In genomic region chr4:148950932-148951650, GRCm38 (mm10) we compare ENCODE assay signal across 8 mouse cellular contexts.
DNase-seq lines count a peak whose midpoint lies in the region; ATAC-seq lines count a peak whose summit lies in the region.

No protein-coding gene starts in this region.

- peaks cover 29% of the 10 kb centered on the region for H3K4me1 ChIP-seq in hindbrain, embryonic 14.5 days (replicated peaks; ENCODE audit: control insufficient read depth, insufficient read depth, low read length)
- H3K4me1 ChIP-seq in neural tube, embryonic 14.5 days (ENCODE audit: control insufficient read depth, insufficient read depth, low read length): peaks cover 21% of the 10 kb centered on the region

- peak overlapping the region; percentile 60; the same call in 1 of the 2 replicates for H3K27ac ChIP-seq in hindbrain, embryonic 14.5 days
- peak overlapping the region; percentile 28; the same call in 1 of the 2 replicates for H3K27ac ChIP-seq in neural tube, embryonic 14.5 days (ENCODE audit: low read depth, low read length)

- DNase-seq in adrenal gland, postnatal 14 days: peak; percentile 73
- peak; percentile 91 to 93 for DNase-seq in cerebellum, postnatal 10 days
- peak; percentile 50 to 53 for DNase-seq in gastrocnemius, adult 8-10 months (ENCODE audit: low spot score in 2 of 2)
- DNase-seq in hindbrain, embryonic 14.5 days (ENCODE audit: low spot score): peak; percentile 76
- DNase-seq in left cerebral cortex, postnatal 36 days (ENCODE audit: low spot score in 2 of 2): peak; percentile 52 to 54
- no peak for DNase-seq in urinary bladder, adult 2 months (ENCODE audit: low spot score)

- H3K27me3 ChIP-seq in hindbrain, embryonic 14.5 days (ENCODE audit: control insufficient read depth, insufficient read depth, low read length): peaks cover 57% of the 10 kb centered on the region
- peaks cover 29% of the 10 kb centered on the region for H3K27me3 ChIP-seq in neural tube, embryonic 14.5 days (ENCODE audit: control insufficient read depth, insufficient read depth, low read length)

- H3K9ac ChIP-seq in hindbrain, embryonic 14.5 days: no peak overlapping the region
- H3K9ac ChIP-seq in neural tube, embryonic 14.5 days (replicated peaks; ENCODE audit: low read depth, low read length): 0 out of 2 replicates have a peak overlapping the region, but pooled peaks have one; percentile 11

- WGBS in hindbrain, embryonic 14.5 days: 30% methylated on average over 25 of the region's 25 CpGs
- 26% methylated on average over 25 of the region's 25 CpGs for WGBS in neural tube, embryonic 14.5 days

- peak overlapping the region; percentile 80 for H3K4me2 ChIP-seq in hindbrain, embryonic 14.5 days (replicated peaks)
- peak overlapping the region; percentile 59; the same call in 1 of the 2 replicates for H3K4me2 ChIP-seq in neural tube, embryonic 14.5 days (ENCODE audit: low read depth, low read length)

- peak; percentile 58; the same call in 1 of the 2 replicates for ATAC-seq in hindbrain, embryonic 14.5 days (ENCODE audit: low FRiP score)
- peak; percentile 42; the same call in 1 of the 2 replicates for ATAC-seq in neural tube, embryonic 14.5 days (ENCODE audit: low read depth)
- ATAC-seq in granulocyte monocyte progenitor cell, adult 5-6 weeks (replicated peaks; ENCODE audit: poor library complexity, severe bottlenecking): no peak

- intact Hi-C loops in left cerebral cortex, postnatal 36 days (cut with DNase I): no loop called here

- peak overlapping the region; percentile 37; the same call in 1 of the 2 replicates for H3K4me3 ChIP-seq in hindbrain, embryonic 14.5 days (replicated peaks; ENCODE audit: low read length)
- H3K4me3 ChIP-seq in neural tube, embryonic 14.5 days (ENCODE audit: low read depth, low read length): no peak overlapping the region

- no peaks in the 10 kb centered on the region for H3K9me3 ChIP-seq in hindbrain, embryonic 14.5 days (ENCODE audit: control insufficient read depth, low read length)
- no peaks in the 10 kb centered on the region for H3K9me3 ChIP-seq in neural tube, embryonic 14.5 days (ENCODE audit: control insufficient read depth, low read length)

- H3K36me3 ChIP-seq in hindbrain, embryonic 14.5 days (replicated peaks; ENCODE audit: control insufficient read depth, insufficient read depth): no peaks in the 10 kb centered on the region
- H3K36me3 ChIP-seq in neural tube, embryonic 14.5 days (ENCODE audit: control insufficient read depth, insufficient read depth, low read length): no peaks in the 10 kb centered on the region
